Mouse (Mus musculus) midbrain, embryonic 11.5 days (tissue): ENCODE measurements at regions not wholly inside any gene's neighbourhood (a gene's known extent, or its start where the extent isn't known, plus 50 kb on each side); places are given as distances from the start of the nearest gene placed in this dataset.

Source experiments
- ATAC-seq: fragments of 200-750 bp; cut with Nextera tagmentation; 2 replicates; pipeline ENCODE4 v1.8.0; 2017; ENCODE audit warnings: moderate TSS enrichment, moderate library complexity; ENCODE audit not compliant: low FRiP score
- DNase-seq: peaks from one replicate; pipeline ENCODE4 v3.0.0; 2015; ENCODE audit warnings: low spot score; ENCODE audit errors: missing footprints
- H3K27ac ChIP-seq: fragments of 300-500 bp; sonication (generic); 2 replicates; pipeline ENCODE4 v1.5.1; 2014; ENCODE audit warnings: low read depth, low read length
- H3K27me3 ChIP-seq: fragments of 300-500 bp; sonication (generic); 2 replicates; pipeline ENCODE4 v1.6.1; 2014; ENCODE audit warnings: mild to moderate bottlenecking, low read length, moderate library complexity, mixed read lengths; ENCODE audit not compliant: control insufficient read depth, insufficient read depth
- H3K36me3 ChIP-seq: fragments of 300-500 bp; sonication (generic); 2 replicates; pipeline ENCODE4 v1.6.1; 2014; ENCODE audit warnings: mild to moderate bottlenecking, low read length, moderate library complexity, mixed read lengths; ENCODE audit not compliant: control insufficient read depth, insufficient read depth
- H3K4me1 ChIP-seq: fragments of 300-500 bp; sonication (generic); 2 replicates; pipeline ENCODE4 v1.6.1; 2014; ENCODE audit warnings: low read length; ENCODE audit not compliant: control insufficient read depth, insufficient read depth
- H3K4me2 ChIP-seq: fragments of 300-500 bp; sonication (generic); 2 replicates; pipeline ENCODE4 v1.6.1; 2014; ENCODE audit warnings: mild to moderate bottlenecking, moderate library complexity
- H3K4me3 ChIP-seq: fragments of 300-500 bp; sonication (generic); 2 replicates; pipeline ENCODE4 v1.5.1; 2014; ENCODE audit warnings: low read depth, low read length
- H3K9ac ChIP-seq: fragments of 300-500 bp; sonication (generic); 2 replicates; pipeline ENCODE4 v1.6.1; 2014; ENCODE audit warnings: low read length
- H3K9me3 ChIP-seq: fragments of 300-500 bp; sonication (generic); 2 replicates; pipeline ENCODE4 v1.6.1; 2016; ENCODE audit warnings: low read length; ENCODE audit not compliant: control insufficient read depth
- WGBS: fragments of 180-500 bp; shearing (Covaris S2); extraction: QIAGEN DNeasy Blood & Tissue Kit; methylation state at CpG from one replicate; pipeline ENCODE4 v1.1.7; 2014; 5-methylcytosine and 5-hydroxymethylcytosine counted together

- Histone ChIP-seq H3K36me3 (no peaks in the 10 kb centered on the region), H3K4me2 (no peak overlapping the region), H3K4me3 (no peak overlapping the region), H3K4me1 (no peaks in the 10 kb centered on the region), H3K9me3 (no peaks in the 10 kb centered on the region), H3K27ac (no peak overlapping the region), H3K9ac (no peak overlapping the region), H3K27me3 (no peaks in the 10 kb centered on the region)
- no peak for DNase-seq
- WGBS: 82% methylated on average over 14 of the region's 14 CpGs
- ATAC-seq: no peak
Observed at GRCm38 (mm10) chr13:56350705-56351400, 54.5 kb upstream of the Cxcl14 start.

GRCm38 (mm10) chr13:56351401-56351735 is 55.0 kb upstream of the Cxcl14 start:
- H3K27ac ChIP-seq: no peak overlapping the region

GRCm38 (mm10) chr13:56352436-56352835 is 56.1 kb upstream of the Cxcl14 start:
- DNase-seq (no peak), ATAC-seq (no peak)
- Histone ChIP-seq H3K9me3 (no peaks in the 10 kb centered on the region), H3K27ac (no peak overlapping the region), H3K4me1 (no peaks in the 10 kb centered on the region), H3K4me3 (no peak overlapping the region), H3K9ac (no peak overlapping the region), H3K27me3 (no peaks in the 10 kb centered on the region), H3K36me3 (no peaks in the 10 kb centered on the region), H3K4me2 (no peak overlapping the region)
- 90% methylated on average over 6 of the region's 6 CpGs for WGBS

More at GRCm38 (mm10) chr13:56351401-56351735, 55.0 kb upstream of the Cxcl14 start:
- no peaks in the 10 kb centered on the region for H3K4me1 ChIP-seq
- 83% methylated on average over 5 of the region's 5 CpGs for WGBS
- no peak overlapping the region for H3K4me2 ChIP-seq
- no peaks in the 10 kb centered on the region for H3K27me3 ChIP-seq
- no peaks in the 10 kb centered on the region for H3K36me3 ChIP-seq
- DNase-seq (no peak), ATAC-seq (no peak)
- H3K9ac ChIP-seq: no peak overlapping the region
- no peak overlapping the region for H3K4me3 ChIP-seq
- H3K9me3 ChIP-seq: no peaks in the 10 kb centered on the region

- 91% methylated on average over 12 of the region's 12 CpGs for WGBS
- no peaks in the 10 kb centered on the region for H3K36me3 ChIP-seq
- H3K27ac ChIP-seq: no peak overlapping the region
- H3K4me1 ChIP-seq: no peaks in the 10 kb centered on the region
- no peak for ATAC-seq
- no peak for DNase-seq
- H3K4me2 ChIP-seq: no peak overlapping the region
- H3K27me3 ChIP-seq: no peaks in the 10 kb centered on the region
- no peak overlapping the region for H3K9ac ChIP-seq
- H3K9me3 ChIP-seq: no peaks in the 10 kb centered on the region
- no peak overlapping the region for H3K4me3 ChIP-seq
Observed at GRCm38 (mm10) chr13:56352839-56353605, 56.7 kb upstream of the Cxcl14 start.

GRCm38 (mm10) chr13:56353921-56354320 is 57.6 kb upstream of the Cxcl14 start:
- H3K9me3 ChIP-seq: no peaks in the 10 kb centered on the region
- H3K36me3 ChIP-seq: no peaks in the 10 kb centered on the region
- no peaks in the 10 kb centered on the region for H3K4me1 ChIP-seq
- no peak for DNase-seq
- 91% methylated on average over 11 of the region's 11 CpGs for WGBS
- H3K4me3 ChIP-seq: no peak overlapping the region
- no peak for ATAC-seq
- H3K4me2 ChIP-seq: no peak overlapping the region
- H3K27ac ChIP-seq: no peak overlapping the region
- H3K9ac ChIP-seq: no peak overlapping the region
- H3K27me3 ChIP-seq: no peaks in the 10 kb centered on the region

- H3K27me3 ChIP-seq: no peaks in the 10 kb centered on the region
- no peak overlapping the region for H3K4me2 ChIP-seq
- H3K36me3 ChIP-seq: no peaks in the 10 kb centered on the region
- H3K4me1 ChIP-seq: no peaks in the 10 kb centered on the region
- WGBS: 84% methylated on average over 1 of the region's 1 CpGs
- no peaks in the 10 kb centered on the region for H3K9me3 ChIP-seq
- H3K9ac ChIP-seq: no peak overlapping the region
- ATAC-seq (no peak), DNase-seq (no peak)
- no peak overlapping the region for H3K27ac ChIP-seq
- no peak overlapping the region for H3K4me3 ChIP-seq
Observed at GRCm38 (mm10) chr13:56354630-56355029, 58.3 kb upstream of the Cxcl14 start.

GRCm38 (mm10) chr13:56356999-56357398 is 60.6 kb upstream of the Cxcl14 start:
- H3K9ac ChIP-seq: no peak overlapping the region
- no peaks in the 10 kb centered on the region for H3K36me3 ChIP-seq
- no peaks in the 10 kb centered on the region for H3K27me3 ChIP-seq
- no peak overlapping the region for H3K27ac ChIP-seq
- H3K4me1 ChIP-seq: no peaks in the 10 kb centered on the region
- WGBS: 41% methylated on average over 1 of the region's 1 CpGs
- H3K4me2 ChIP-seq: no peak overlapping the region
- H3K9me3 ChIP-seq: no peaks in the 10 kb centered on the region
- ATAC-seq (no peak), DNase-seq (no peak)
- H3K4me3 ChIP-seq: no peak overlapping the region

- WGBS: 94% methylated on average over 3 of the region's 3 CpGs
- H3K27ac ChIP-seq: no peak overlapping the region
Observed at GRCm38 (mm10) chr13:56357955-56358354, 61.6 kb upstream of the Cxcl14 start.

GRCm38 (mm10) chr13:56358827-56359226 is 62.5 kb upstream of the Cxcl14 start:
- Histone ChIP-seq H3K4me2 (no peak overlapping the region), H3K9ac (no peak overlapping the region), H3K9me3 (no peaks in the 10 kb centered on the region), H3K27ac (no peak overlapping the region), H3K36me3 (no peaks in the 10 kb centered on the region), H3K4me1 (no peaks in the 10 kb centered on the region), H3K4me3 (no peak overlapping the region), H3K27me3 (no peaks in the 10 kb centered on the region)
- ATAC-seq (no peak), DNase-seq (no peak)
- 80% methylated on average over 7 of the region's 7 CpGs for WGBS

More at GRCm38 (mm10) chr13:56357955-56358354, 61.6 kb upstream of the Cxcl14 start:
- Histone ChIP-seq H3K9ac (no peak overlapping the region), H3K36me3 (no peaks in the 10 kb centered on the region), H3K27me3 (no peaks in the 10 kb centered on the region), H3K9me3 (no peaks in the 10 kb centered on the region), H3K4me3 (no peak overlapping the region), H3K4me1 (no peaks in the 10 kb centered on the region), H3K4me2 (no peak overlapping the region)
- ATAC-seq: no peak
- DNase-seq: no peak
